Mouse (Mus musculus) midbrain, embryonic 10.5 days (tissue): ENCODE measurements around the gene Pdzd8. TPM values are rescaled to one million over a fixed set of nuclear protein-coding genes. Genes with fewer than 3 reads are reported as not detected.
A peak's percentile ranks its signal among the peaks of the same experiment; 100 is the strongest.

Experiments
- DNase-seq: peaks from one replicate; pipeline ENCODE4 v3.0.0-alpha.2; 2017; ENCODE audit warnings: low spot score
- H3K27ac ChIP-seq: fragments of 300-500 bp; sonication (generic); replicated peaks from 2 replicates; pipeline ENCODE4 v1.5.1; 2016; ENCODE audit warnings: mild to moderate bottlenecking
- H3K27me3 ChIP-seq: fragments of 300-500 bp; sonication (generic); 2 replicates; pipeline ENCODE4 v1.6.1; 2016; ENCODE audit warnings: low read depth, mild to moderate bottlenecking; ENCODE audit not compliant: poor library complexity, severe bottlenecking
- H3K36me3 ChIP-seq: fragments of 300-500 bp; sonication (generic); 2 replicates; pipeline ENCODE4 v1.6.1; 2016; ENCODE audit warnings: mild to moderate bottlenecking, moderate library complexity
- H3K4me1 ChIP-seq: fragments of 300-500 bp; sonication (generic); 2 replicates; pipeline ENCODE4 v1.6.1; 2016
- H3K4me3 ChIP-seq: fragments of 300-500 bp; sonication (generic); 2 replicates; pipeline ENCODE4 v1.5.1; 2016; ENCODE audit warnings: mild to moderate bottlenecking, moderate library complexity
- H3K9me3 ChIP-seq: fragments of 300-500 bp; sonication (generic); replicated peaks from 2 replicates; pipeline ENCODE4 v1.6.1; 2016; ENCODE audit warnings: mild to moderate bottlenecking
- WGBS: fragments of 180-500 bp; shearing (Covaris S2); methylation state at CpG from one replicate; pipeline ENCODE4 v1.1.7; 2016; 5-methylcytosine and 5-hydroxymethylcytosine counted together
- polyA plus RNA-seq: library from polyadenylated mRNA; unstranded; fragments of >200 nt; fragmentation: Nextera tagmentation; extraction: Ambion mirVana; gene quantifications from 2 replicates; pipeline ENCODE4 v1.2.1, GENCODE M21; 2016

Gene Pdzd8
- polyA plus RNA-seq, 1 experiment from 2014 or later: 8.1 TPM

DNA sequence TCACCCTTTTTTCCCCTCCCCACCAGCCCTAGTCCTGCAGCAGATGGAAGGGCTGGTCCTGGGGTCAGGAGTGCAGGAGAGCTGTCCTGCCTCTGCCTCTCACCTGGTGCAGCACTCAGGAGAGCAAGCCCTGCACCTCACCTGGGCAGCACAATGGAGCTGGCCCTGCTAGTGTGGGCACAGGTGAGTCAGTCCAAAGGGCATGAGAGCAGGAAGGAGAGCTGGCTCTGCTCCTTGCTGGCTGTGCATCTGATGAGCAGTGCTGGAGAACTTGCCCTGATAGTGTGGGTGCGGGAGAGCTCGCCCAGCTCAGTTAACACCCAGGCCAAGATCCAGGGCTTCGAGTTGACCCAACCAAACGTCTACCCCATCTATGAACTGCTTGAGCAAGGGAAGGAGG, 22.3 kb upstream of the Pdzd8 start:
- WGBS: 84% methylated on average over 4 of the region's 4 CpGs
- Histone ChIP-seq H3K9me3 (no peaks in the 10 kb centered on the region), H3K27ac (no peak overlapping the region), H3K27me3 (no peaks in the 10 kb centered on the region), H3K4me3 (no peak overlapping the region), H3K4me1 (peaks cover 9% of the 10 kb centered on the region), H3K36me3 (no peaks in the 10 kb centered on the region)
- DNase-seq: no peak

DNA sequence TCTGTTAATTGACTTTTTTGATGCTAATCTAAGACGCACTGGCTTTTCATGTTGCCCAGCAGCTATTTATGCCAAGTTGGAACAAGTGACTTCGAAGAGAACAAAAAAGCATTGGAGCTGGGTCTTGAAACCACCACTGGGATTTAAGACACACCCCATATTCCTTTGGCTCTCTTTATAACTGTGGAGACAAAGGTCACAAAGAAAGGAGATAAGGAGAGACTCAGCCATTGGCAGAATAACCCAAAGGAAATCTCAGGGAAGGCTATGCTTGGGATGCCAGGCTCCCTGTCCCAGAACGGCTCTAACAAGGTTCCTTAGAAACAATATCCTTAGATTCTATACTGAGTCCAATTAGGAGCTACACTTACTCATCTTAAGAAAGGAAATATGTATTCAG, 21.1 kb upstream of the Pdzd8 start:
- Histone ChIP-seq H3K4me1 (peaks cover 9% of the 10 kb centered on the region), H3K36me3 (no peaks in the 10 kb centered on the region), H3K27ac (no peak overlapping the region), H3K9me3 (no peaks in the 10 kb centered on the region), H3K4me3 (no peak overlapping the region), H3K27me3 (no peaks in the 10 kb centered on the region)
- WGBS: 77% methylated on average over 3 of the region's 3 CpGs
- DNase-seq: no peak

DNA sequence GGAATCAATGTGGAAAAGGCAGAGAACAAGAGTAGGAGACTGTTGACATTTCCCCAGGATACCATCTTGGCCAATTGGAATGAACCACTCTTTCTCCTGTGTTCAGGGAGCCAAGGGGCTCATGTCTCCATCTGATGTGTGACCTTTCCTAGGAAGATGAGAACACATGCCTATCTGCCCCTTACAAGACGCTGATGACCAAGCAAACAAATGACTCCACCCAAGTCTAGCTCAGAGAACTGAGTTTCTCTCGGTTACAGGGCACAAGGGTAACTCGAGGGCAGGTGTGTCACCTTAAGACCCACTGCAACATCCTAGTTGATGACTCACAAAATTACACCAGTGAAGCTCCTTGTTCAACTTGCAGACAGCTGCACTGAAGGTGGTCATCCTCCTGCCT, 18.1 kb upstream of the Pdzd8 start:
- Histone ChIP-seq H3K9me3 (no peaks in the 10 kb centered on the region), H3K27me3 (peaks cover 6% of the 10 kb centered on the region; the same call in 1 of the 2 replicates), H3K36me3 (no peaks in the 10 kb centered on the region), H3K4me3 (no peak overlapping the region), H3K27ac (no peak overlapping the region), H3K4me1 (peaks cover 20% of the 10 kb centered on the region)
- no peak for DNase-seq
- WGBS: 88% methylated on average over 3 of the region's 3 CpGs

GRCm38 (mm10) chr19:59362646-59363045, 17.1 kb upstream of the Pdzd8 start:
- Histone ChIP-seq H3K27me3 (peaks cover 6% of the 10 kb centered on the region; the same call in 1 of the 2 replicates), H3K9me3 (no peaks in the 10 kb centered on the region), H3K36me3 (no peaks in the 10 kb centered on the region), H3K27ac (no peak overlapping the region), H3K4me1 (peaks cover 16% of the 10 kb centered on the region), H3K4me3 (no peak overlapping the region)
- no peak for DNase-seq
- 87% methylated on average over 6 of the region's 6 CpGs for WGBS

DNA sequence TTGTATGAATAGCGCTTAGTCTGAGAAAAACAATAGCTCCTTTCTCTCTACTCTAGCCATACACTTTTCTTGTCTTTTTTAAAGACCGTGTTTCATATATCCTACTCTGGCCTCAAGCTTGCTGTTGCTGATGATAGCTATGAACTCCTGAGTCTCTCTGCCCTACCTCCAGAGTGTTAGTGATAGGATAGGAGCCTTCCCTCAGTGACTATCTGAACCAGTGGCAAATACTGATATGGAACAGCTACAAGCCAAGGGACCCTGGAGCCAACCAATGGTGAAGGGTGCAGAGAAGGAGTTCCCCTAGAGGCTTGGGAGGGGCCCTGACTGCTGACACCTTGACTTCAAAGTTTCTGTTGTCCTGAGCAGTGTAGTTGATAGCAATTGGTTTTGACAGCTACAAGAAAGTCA, 14.9 kb upstream of the Pdzd8 start:
- Histone ChIP-seq H3K4me1 (peaks cover 11% of the 10 kb centered on the region), H3K4me3 (no peak overlapping the region), H3K9me3 (no peaks in the 10 kb centered on the region), H3K27me3 (peaks cover 11% of the 10 kb centered on the region; the same call in 1 of the 2 replicates), H3K27ac (no peak overlapping the region), H3K36me3 (no peaks in the 10 kb centered on the region)
- WGBS: 60% methylated on average over 2 of the region's 2 CpGs
- no peak for DNase-seq

GRCm38 (mm10) chr19:59359202-59359601, 13.6 kb upstream of the Pdzd8 start:
- Histone ChIP-seq H3K4me3 (no peak overlapping the region), H3K4me1 (peaks cover 11% of the 10 kb centered on the region), H3K9me3 (no peaks in the 10 kb centered on the region), H3K27ac (no peak overlapping the region), H3K27me3 (peaks cover 16% of the 10 kb centered on the region; the same call in 1 of the 2 replicates), H3K36me3 (no peaks in the 10 kb centered on the region)
- 83% methylated on average over 4 of the region's 4 CpGs for WGBS
- no peak for DNase-seq

DNA sequence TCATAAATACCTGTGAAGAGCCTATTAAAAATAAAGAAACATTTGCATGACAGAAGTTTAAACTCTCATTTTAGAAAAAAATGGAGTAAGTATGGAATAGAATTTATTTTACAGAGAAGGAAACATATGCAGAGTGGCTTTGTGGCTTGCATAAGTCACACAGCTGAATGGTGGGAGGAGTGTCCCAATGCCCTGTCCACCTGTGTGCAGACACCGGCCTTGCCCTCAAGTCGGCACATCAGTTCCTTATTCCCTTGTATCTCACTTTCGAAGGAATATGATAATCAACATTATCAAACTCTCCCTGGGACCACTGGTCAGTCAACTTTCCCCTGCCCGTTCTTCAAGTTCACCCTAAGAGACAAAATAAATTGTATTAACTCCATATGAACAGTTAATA, 12.3 kb upstream of the Pdzd8 start:
- no peaks in the 10 kb centered on the region for H3K9me3 ChIP-seq
- no peak for DNase-seq
- H3K4me1 ChIP-seq: peaks cover 11% of the 10 kb centered on the region
- peaks cover 16% of the 10 kb centered on the region; the same call in 1 of the 2 replicates for H3K27me3 ChIP-seq
- H3K27ac ChIP-seq: no peak overlapping the region
- no peaks in the 10 kb centered on the region for H3K36me3 ChIP-seq
- 92% methylated on average over 4 of the region's 4 CpGs for WGBS
- no peak overlapping the region for H3K4me3 ChIP-seq

- Histone ChIP-seq H3K4me1 (peaks cover 11% of the 10 kb centered on the region), H3K27me3 (peaks cover 16% of the 10 kb centered on the region; the same call in 1 of the 2 replicates), H3K4me3 (no peak overlapping the region), H3K27ac (no peak overlapping the region), H3K36me3 (no peaks in the 10 kb centered on the region), H3K9me3 (no peaks in the 10 kb centered on the region)
- 82% methylated on average over 14 of the region's 14 CpGs for WGBS
- no peak for DNase-seq
Measured at GRCm38 (mm10) chr19:59356843-59357595, 11.4 kb upstream of the Pdzd8 start.

DNA sequence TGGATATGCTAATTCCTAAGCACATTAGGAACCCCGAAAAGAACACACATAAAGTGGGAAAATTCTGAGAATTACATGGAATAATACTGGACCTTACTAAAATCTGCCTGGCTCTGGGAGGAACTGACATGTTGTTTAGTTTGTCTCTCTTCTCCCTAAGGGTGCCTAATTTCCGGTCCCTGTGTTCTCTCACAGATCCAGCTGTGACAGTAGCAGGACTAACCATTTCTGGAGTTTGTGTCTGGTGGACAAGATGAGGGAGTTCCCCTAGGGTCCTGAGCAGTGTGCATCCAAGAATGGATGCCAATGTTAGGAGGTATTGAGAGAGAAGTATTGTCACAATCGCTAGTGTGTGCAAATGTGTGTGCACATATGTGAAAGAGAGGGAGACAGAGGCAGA, 10.8 kb upstream of the Pdzd8 start:
- 87% methylated on average over 3 of the region's 3 CpGs for WGBS

DNA sequence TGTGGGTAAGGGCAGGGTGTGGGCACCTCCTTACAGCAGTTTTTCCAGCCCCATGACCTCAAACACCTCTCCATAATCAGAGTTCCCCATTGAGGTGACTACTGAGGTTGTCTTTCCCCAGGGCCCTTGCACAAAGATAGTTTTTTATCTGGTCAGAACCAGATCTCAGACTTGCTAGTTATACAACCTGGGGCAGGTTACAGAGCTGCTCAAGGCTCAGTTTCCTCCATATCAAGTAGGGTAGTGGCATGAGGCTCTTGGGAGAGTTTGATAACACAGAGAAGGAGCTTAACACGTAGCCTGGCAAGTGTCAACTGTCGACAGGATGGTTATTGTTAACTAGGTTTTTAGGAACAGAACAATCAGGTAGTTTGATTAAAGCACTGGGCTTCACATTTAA, 9.3 kb upstream of the Pdzd8 start:
- peak; percentile 4 for DNase-seq
- 72% methylated on average over 2 of the region's 2 CpGs for WGBS

More for the DNA sequence above, 10.8 kb upstream of the Pdzd8 start:
- no peak for DNase-seq
- Histone ChIP-seq H3K27ac (no peak overlapping the region), H3K4me3 (no peak overlapping the region), H3K36me3 (no peaks in the 10 kb centered on the region), H3K9me3 (no peaks in the 10 kb centered on the region), H3K4me1 (peaks cover 11% of the 10 kb centered on the region), H3K27me3 (peaks cover 15% of the 10 kb centered on the region; the same call in 1 of the 2 replicates)

DNA sequence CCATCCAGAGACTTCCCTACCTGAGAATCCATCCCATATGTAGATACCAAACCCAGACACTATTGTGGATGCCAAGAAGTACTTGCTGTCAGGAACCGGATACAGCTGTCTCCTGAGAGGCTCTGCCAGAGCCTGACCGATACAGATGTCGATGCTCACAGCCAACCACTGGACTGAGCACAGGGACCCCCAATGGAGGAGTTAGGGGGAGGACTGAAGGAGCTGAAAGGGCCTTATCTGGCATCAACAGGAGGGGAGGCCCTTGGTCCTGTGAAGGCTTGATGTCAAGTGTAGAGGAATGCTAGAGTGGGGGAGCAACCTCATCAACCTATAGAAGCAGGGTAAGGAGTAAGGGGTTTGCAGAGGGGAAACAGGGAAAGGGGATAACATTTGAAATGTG, 7.2 kb upstream of the Pdzd8 start:
- DNase-seq: peak; percentile 4
- H3K27ac ChIP-seq: no peak overlapping the region

More for the DNA sequence above, 9.3 kb upstream of the Pdzd8 start:
- H3K27me3 ChIP-seq: peaks cover 14% of the 10 kb centered on the region; the same call in 1 of the 2 replicates
- no peaks in the 10 kb centered on the region for H3K9me3 ChIP-seq
- no peaks in the 10 kb centered on the region for H3K36me3 ChIP-seq
- H3K4me3 ChIP-seq: no peak overlapping the region
- peaks cover 3% of the 10 kb centered on the region for H3K4me1 ChIP-seq
- no peak overlapping the region for H3K27ac ChIP-seq

DNA sequence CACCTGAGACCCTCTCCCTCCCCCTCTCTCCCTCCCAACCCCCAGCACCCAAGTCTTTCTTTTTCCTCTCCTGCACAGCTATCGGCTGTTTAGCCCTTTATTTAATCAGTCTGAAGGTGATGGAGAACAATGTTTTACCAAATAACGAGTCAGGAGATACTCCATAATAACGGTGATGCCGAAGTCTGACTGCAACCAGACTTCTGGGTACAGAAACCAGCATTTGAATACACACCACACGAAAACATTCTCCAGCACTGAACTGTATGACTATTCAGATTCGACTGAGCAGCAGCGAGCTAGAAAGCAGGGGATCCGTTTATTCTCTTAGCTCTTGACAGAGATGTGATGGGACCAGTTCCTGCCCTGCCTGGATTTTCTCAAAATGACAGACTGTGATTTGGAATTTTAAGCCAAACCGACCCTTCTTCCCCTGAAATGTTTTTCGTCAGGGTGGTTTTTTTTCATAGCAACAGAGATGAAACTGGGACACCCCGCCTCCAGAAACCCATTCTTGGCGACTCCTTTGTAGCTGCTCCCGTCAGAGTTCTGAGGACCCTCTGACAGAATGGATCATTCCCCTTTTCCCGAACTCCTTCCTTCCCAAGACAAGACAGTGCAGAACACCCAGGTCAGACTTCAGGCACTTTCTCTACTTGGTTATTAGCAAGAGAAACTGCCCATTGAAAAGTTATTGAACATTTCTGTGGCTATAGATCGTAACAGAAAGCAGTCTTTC, 5.7 kb upstream of the Pdzd8 start:
- Histone ChIP-seq H3K4me1 (peaks cover 7% of the 10 kb centered on the region), H3K9me3 (no peaks in the 10 kb centered on the region), H3K27ac (no peak overlapping the region), H3K4me3 (no peak overlapping the region), H3K36me3 (no peaks in the 10 kb centered on the region), H3K27me3 (peaks cover 9% of the 10 kb centered on the region; the same call in 1 of the 2 replicates)
- WGBS: 78% methylated on average over 15 of the region's 15 CpGs
- DNase-seq: peak; percentile 6

More for the DNA sequence above, 7.2 kb upstream of the Pdzd8 start:
- H3K27me3 ChIP-seq: peaks cover 14% of the 10 kb centered on the region; the same call in 1 of the 2 replicates
- no peaks in the 10 kb centered on the region for H3K36me3 ChIP-seq
- H3K9me3 ChIP-seq: no peaks in the 10 kb centered on the region
- no peaks in the 10 kb centered on the region for H3K4me1 ChIP-seq
- H3K4me3 ChIP-seq: no peak overlapping the region
- 78% methylated on average over 3 of the region's 3 CpGs for WGBS
